Mouse (Mus musculus) B cell, adult 2 months (primary cell): ENCODE results near the gene Zfp189.
"Not testable (repeated sequence)": the region's sequence is repeated elsewhere in the genome, so short reads cannot be mapped to it uniquely, and the experiment has no call there.

Experiments used
- DNase-seq, 2 experiments: peaks; one replicate each; pipeline ENCODE4 v3.0.0; 2022

Zfp189 gene

GRCm38 (mm10) chr4:49520572-49521340 lies at the start of gene Zfp189, which contains the start of gene Mrpl50:
TSS of gene Zfp189 (plus strand) at chr4:49521176.
TSS of gene Mrpl50 (minus strand) at chr4:49521093.
- peak; percentile 89 to 91 for DNase-seq

GRCm38 (mm10) chr4:49473435-49474100 lies 47.4 kb upstream of the Zfp189 start, which contains the start of gene Acnat1:
TSS of gene Acnat1 (minus strand) at chr4:49473912.
- no peak for DNase-seq

- no peak for DNase-seq
Measured at GRCm38 (mm10) chr4:49474583-49474982, 46.4 kb upstream of the Zfp189 start.

- no peak for DNase-seq
Measured at GRCm38 (mm10) chr4:49478118-49478877, 42.7 kb upstream of the Zfp189 start.

- not testable (repeated sequence) for DNase-seq
Measured at GRCm38 (mm10) chr4:49479035-49479434, 41.9 kb upstream of the Zfp189 start.

GRCm38 (mm10) chr4:49480104-49480760 lies 40.7 kb upstream of the Zfp189 start:
- DNase-seq = no peak

GRCm38 (mm10) chr4:49480896-49481295 lies 40.1 kb upstream of the Zfp189 start:
- DNase-seq = no peak

GRCm38 (mm10) chr4:49485442-49485841 lies 35.5 kb upstream of the Zfp189 start:
- no peak for DNase-seq

GRCm38 (mm10) chr4:49485934-49486650 lies 34.9 kb upstream of the Zfp189 start:
- DNase-seq = not testable (repeated sequence)

- DNase-seq = no peak
Measured at GRCm38 (mm10) chr4:49503563-49503962, 17.4 kb upstream of the Zfp189 start.

GRCm38 (mm10) chr4:49506386-49506785 lies 14.6 kb upstream of the Zfp189 start, which contains the start of gene Baat:
TSS of gene Baat (minus strand) at chr4:49506557.
- DNase-seq = no peak

- DNase-seq = no peak
Measured at GRCm38 (mm10) chr4:49509183-49509582, 11.8 kb upstream of the Zfp189 start.

- DNase-seq = not testable (repeated sequence)
Measured at GRCm38 (mm10) chr4:49510236-49510835, 10.6 kb upstream of the Zfp189 start.

- no peak for DNase-seq
Measured at GRCm38 (mm10) chr4:49512636-49513035, 8.3 kb upstream of the Zfp189 start.

GRCm38 (mm10) chr4:49514441-49514840 lies 6.5 kb upstream of the Zfp189 start:
- DNase-seq = no peak

- no peak for DNase-seq
Measured at GRCm38 (mm10) chr4:49519476-49519875, 1.5 kb upstream of the Zfp189 start.

- DNase-seq = no peak
Measured at GRCm38 (mm10) chr4:49521346-49521745, 370 bp downstream of the Zfp189 start.

- DNase-seq = no peak
Measured at GRCm38 (mm10) chr4:49522576-49522975, 1.6 kb downstream of the Zfp189 start.

GRCm38 (mm10) chr4:49535036-49535435 lies 14.1 kb downstream of the Zfp189 start:
- DNase-seq = no peak

GRCm38 (mm10) chr4:49535675-49536294 lies 14.8 kb downstream of the Zfp189 start:
- no peak for DNase-seq

GRCm38 (mm10) chr4:49536671-49537070 lies 15.7 kb downstream of the Zfp189 start:
- DNase-seq = no peak
